In the genomic region with DNA sequence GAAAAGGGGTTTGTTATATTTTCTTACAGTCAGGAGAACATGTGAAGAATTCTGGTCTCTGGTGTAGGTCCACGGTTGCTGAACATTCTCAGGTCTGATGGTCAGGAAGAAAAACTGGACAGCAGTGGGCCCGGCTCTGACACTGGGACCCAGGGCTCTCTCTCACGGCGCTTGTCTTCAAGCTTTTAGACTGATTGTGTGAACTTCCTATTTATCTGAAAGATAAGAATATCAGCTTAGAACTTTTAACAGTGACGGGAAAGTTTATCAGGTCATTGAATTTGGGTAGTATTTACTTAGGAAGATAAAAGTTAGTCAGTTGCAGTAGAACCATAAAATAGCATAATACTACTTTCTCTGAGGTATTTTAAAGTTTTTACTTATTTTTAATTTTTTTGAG, we compare ENCODE assay signal across 35 mouse cellular contexts. TPM values are rescaled to one million over a fixed set of nuclear protein-coding genes. Genes with fewer than 3 reads are reported as not detected.
"Had no signal": no experiment of that assay in that cellular context is flagged by ENCODE, and none has a peak within 500 bp of the region (broad histone marks: within the 10 kb centered on the region; RNA-seq: fewer than 3 reads in every experiment).

No protein-coding gene starts in this region.

- H3K27ac ChIP-seq: left cerebral cortex, adult 2 months; limb, embryonic 10.5 days; limb, embryonic 12.5 days; limb, embryonic 13.5 days; limb, embryonic 15.5 days; liver, embryonic 12.5 days; liver, embryonic 13.5 days; liver, embryonic 14.5 days; liver, embryonic 15.5 days; lung, embryonic 15.5 days; macrophage; midbrain, embryonic 10.5 days; midbrain, embryonic 12.5 days; midbrain, embryonic 13.5 days had no signal

- DNase-seq: left cerebral cortex, postnatal 4 days; liver; liver, embryonic 13.5 days; liver, postnatal 0 days; lung, adult 18-20 months; lung, adult 2 months; lung, embryonic 14.5 days; lung, postnatal 10 days; lung, postnatal 14 days; lung, postnatal 36 days; lung, postnatal 4 days; midbrain, embryonic 14.5 days had no signal

- H3K27me3 ChIP-seq: limb, embryonic 12.5 days; limb, embryonic 13.5 days; limb, embryonic 15.5 days; liver, embryonic 12.5 days; liver, embryonic 13.5 days; liver, embryonic 15.5 days; lung, embryonic 15.5 days; megakaryocyte, embryonic 14.5 days; midbrain, embryonic 12.5 days; midbrain, embryonic 13.5 days had no signal

- ATAC-seq: liver, embryonic 12.5 days; liver, postnatal 0 days; lung, postnatal 0 days; midbrain, embryonic 13.5 days; midbrain, embryonic 16.5 days had no signal

- H3K9ac ChIP-seq: limb, embryonic 12.5 days; limb, embryonic 13.5 days; limb, embryonic 15.5 days; liver, embryonic 12.5 days; liver, embryonic 13.5 days; liver, embryonic 14.5 days; liver, embryonic 15.5 days; liver, postnatal 0 days; lung, embryonic 14.5 days; lung, embryonic 15.5 days; midbrain, embryonic 12.5 days; midbrain, embryonic 13.5 days had no signal

- H3K4me3 ChIP-seq: left cerebral cortex, adult 2 months; limb, embryonic 10.5 days; limb, embryonic 12.5 days; limb, embryonic 13.5 days; limb, embryonic 15.5 days; liver, embryonic 12.5 days; liver, embryonic 13.5 days; liver, embryonic 15.5 days; lung, embryonic 15.5 days; megakaryocyte, embryonic 14.5 days; midbrain, embryonic 10.5 days; midbrain, embryonic 12.5 days; midbrain, embryonic 13.5 days; myocyte had no signal

- H3K9me3 ChIP-seq: limb, embryonic 10.5 days; limb, embryonic 12.5 days; limb, embryonic 13.5 days; limb, embryonic 15.5 days; liver, embryonic 12.5 days; liver, embryonic 13.5 days; liver, embryonic 15.5 days; lung, embryonic 15.5 days; megakaryocyte, embryonic 14.5 days; midbrain, embryonic 10.5 days; midbrain, embryonic 12.5 days; midbrain, embryonic 13.5 days had no signal

- H3K4me1 ChIP-seq: limb, embryonic 13.5 days; limb, embryonic 15.5 days; liver, embryonic 12.5 days; liver, embryonic 13.5 days; lung, embryonic 15.5 days had no signal

- H3K4me2 ChIP-seq: limb, embryonic 12.5 days; limb, embryonic 13.5 days; limb, embryonic 15.5 days; liver, embryonic 11.5 days; liver, embryonic 12.5 days; liver, embryonic 13.5 days; liver, embryonic 15.5 days; lung, embryonic 14.5 days; lung, embryonic 15.5 days; midbrain, embryonic 12.5 days; midbrain, embryonic 13.5 days had no signal

RNA-seq across cellular contexts. Expression of a gene that starts 18.5 kb away (rescaled TPM):
- total RNA-seq: left cerebral cortex, postnatal 4 days; megakaryocyte progenitor cell, adult 5-6 weeks; megakaryocyte, adult 5-6 weeks; megakaryocyte-erythroid progenitor cell, adult 5-6 weeks; monocyte, adult 5-6 weeks had no signal
- polyA plus RNA-seq: liver, embryonic 11.5 days; liver, embryonic 12.5 days; liver, embryonic 13.5 days; liver, embryonic 15.5 days; macrophage; midbrain, embryonic 10.5 days; midbrain, embryonic 12.5 days; midbrain, embryonic 13.5 days; midbrain, embryonic 14.5 days; myocyte had no signal

RNA-seq across cellular contexts. Expression of a gene that starts 45.8 kb away (rescaled TPM):
- total RNA-seq: liver, adult 2 months; megakaryocyte, adult 5-6 weeks; megakaryocyte-erythroid progenitor cell, adult 5-6 weeks; monocyte, adult 5-6 weeks had no signal
- polyA plus RNA-seq: liver, adult 2 months had no signal
